Mouse (Mus musculus) E14TG2a.4 (cell line): ENCODE measurements at regions not wholly inside any gene's neighbourhood (a gene's known extent, or its start where the extent isn't known, plus 50 kb on each side); places are given as distances from the start of the nearest gene placed in this dataset.

Experiments used
- H3K27me3 ChIP-seq: 2 replicates; pipeline ENCODE4 v1.6.1; 2014; ENCODE audit warnings: low read length, control low read depth; ENCODE audit not compliant: insufficient read depth
- H3K36me3 ChIP-seq: 2 replicates; pipeline ENCODE4 v1.6.1; 2014; ENCODE audit warnings: low read length, control low read depth; ENCODE audit not compliant: insufficient read depth
- H3K4me1 ChIP-seq: replicated peaks from 2 replicates; pipeline ENCODE4 v1.6.1; 2014; ENCODE audit warnings: low read depth, low read length, control low read depth
- H3K4me3 ChIP-seq: replicated peaks from 2 replicates; pipeline ENCODE4 v1.5.1; 2014; ENCODE audit warnings: mild to moderate bottlenecking, low read length
- H3K9me3 ChIP-seq: 2 replicates; pipeline ENCODE4 v1.6.1; 2014; ENCODE audit warnings: low read length, control low read depth
- CTCF ChIP-seq: conservative IDR thresholded peaks from 2 replicates; pipeline ENCODE4 v1.5.1; 2014; ENCODE audit warnings: low read length
- NANOG ChIP-seq: IDR thresholded peaks from 2 replicates; pipeline ENCODE4 v1.6.1; 2014; ENCODE audit warnings: borderline replicate concordance, low read length, mixed read lengths
- POU5F1 ChIP-seq: IDR thresholded peaks from 2 replicates; pipeline ENCODE4 v1.6.1; 2014; ENCODE audit warnings: low read length, borderline replicate concordance

GRCm38 (mm10) chr15:52783940-52784339 lies 1100.8 kb upstream of the Gm7489 start:
- Histone ChIP-seq H3K27me3 (no peaks in the 10 kb centered on the region), H3K9me3 (no peaks in the 10 kb centered on the region), H3K4me3 (no peak overlapping the region), H3K36me3 (no peaks in the 10 kb centered on the region), H3K4me1 (no peaks in the 10 kb centered on the region)
- TF ChIP-seq NANOG (no peak), POU5F1 (no peak), CTCF (no peak)

- Histone ChIP-seq H3K4me1 (no peaks in the 10 kb centered on the region), H3K27me3 (no peaks in the 10 kb centered on the region), H3K4me3 (no peak overlapping the region), H3K36me3 (no peaks in the 10 kb centered on the region), H3K9me3 (no peaks in the 10 kb centered on the region)
- TF ChIP-seq NANOG (no peak), CTCF (no peak), POU5F1 (no peak)
These were observed 1099.5 kb upstream of the Gm7489 start for GRCm38 (mm10) chr15:52785196-52785595.

- H3K27me3 ChIP-seq, result no peaks in the 10 kb centered on the region
- no peaks in the 10 kb centered on the region for H3K9me3 ChIP-seq
- no peaks in the 10 kb centered on the region for H3K36me3 ChIP-seq
- no peak overlapping the region for H3K4me3 ChIP-seq
- TF ChIP-seq CTCF (no peak), POU5F1 (no peak), NANOG (no peak)
- H3K4me1 ChIP-seq, result no peaks in the 10 kb centered on the region
These were observed 1098.7 kb upstream of the Gm7489 start for GRCm38 (mm10) chr15:52785976-52786375.

GRCm38 (mm10) chr15:52805479-52806199 lies 1079.1 kb upstream of the Gm7489 start:
- Histone ChIP-seq H3K4me3 (no peak overlapping the region), H3K36me3 (no peaks in the 10 kb centered on the region), H3K4me1 (no peaks in the 10 kb centered on the region), H3K27me3 (no peaks in the 10 kb centered on the region), H3K9me3 (no peaks in the 10 kb centered on the region)
- TF ChIP-seq POU5F1, result no peak
- TF ChIP-seq NANOG, result no peak
- no peak for TF ChIP-seq CTCF

GRCm38 (mm10) chr15:52808622-52809021 lies 1076.1 kb upstream of the Gm7489 start:
- no peaks in the 10 kb centered on the region for H3K36me3 ChIP-seq

GRCm38 (mm10) chr15:52820796-52821195 lies 1063.9 kb upstream of the Gm7489 start:
- H3K4me1 ChIP-seq, result no peaks in the 10 kb centered on the region
- no peaks in the 10 kb centered on the region for H3K36me3 ChIP-seq
- no peaks in the 10 kb centered on the region for H3K27me3 ChIP-seq
- no peak overlapping the region for H3K4me3 ChIP-seq
- H3K9me3 ChIP-seq, result no peaks in the 10 kb centered on the region
- no peak for TF ChIP-seq POU5F1
- TF ChIP-seq NANOG, result no peak
- no peak for TF ChIP-seq CTCF

More at GRCm38 (mm10) chr15:52808622-52809021, 1076.1 kb upstream of the Gm7489 start:
- Histone ChIP-seq H3K4me1 (no peaks in the 10 kb centered on the region), H3K4me3 (no peak overlapping the region), H3K9me3 (no peaks in the 10 kb centered on the region), H3K27me3 (no peaks in the 10 kb centered on the region)
- TF ChIP-seq CTCF (no peak), NANOG (no peak), POU5F1 (no peak)

- Histone ChIP-seq H3K27me3 (no peaks in the 10 kb centered on the region), H3K4me3 (no peak overlapping the region), H3K9me3 (peaks cover 4% of the 10 kb centered on the region), H3K36me3 (no peaks in the 10 kb centered on the region), H3K4me1 (no peaks in the 10 kb centered on the region)
- no peak for TF ChIP-seq NANOG
- TF ChIP-seq POU5F1, result no peak
- no peak for TF ChIP-seq CTCF
These were observed 1047.8 kb upstream of the Gm7489 start for GRCm38 (mm10) chr15:52836896-52837295.

- TF ChIP-seq POU5F1, result no peak
- no peak for TF ChIP-seq CTCF
- no peak for TF ChIP-seq NANOG
- no peak overlapping the region for H3K4me3 ChIP-seq
- H3K9me3 ChIP-seq, result no peaks in the 10 kb centered on the region
- no peaks in the 10 kb centered on the region for H3K4me1 ChIP-seq
- no peaks in the 10 kb centered on the region for H3K36me3 ChIP-seq
- H3K27me3 ChIP-seq, result no peaks in the 10 kb centered on the region
These were observed 1036.6 kb upstream of the Gm7489 start for GRCm38 (mm10) chr15:52848132-52848531.

- no peak for TF ChIP-seq NANOG
- TF ChIP-seq POU5F1, result no peak
- TF ChIP-seq CTCF, result no peak
- no peaks in the 10 kb centered on the region for H3K27me3 ChIP-seq
- no peaks in the 10 kb centered on the region for H3K4me1 ChIP-seq
- H3K36me3 ChIP-seq, result no peaks in the 10 kb centered on the region
- no peaks in the 10 kb centered on the region for H3K9me3 ChIP-seq
- no peak overlapping the region for H3K4me3 ChIP-seq
These were observed 1026.0 kb upstream of the Gm7489 start for GRCm38 (mm10) chr15:52858682-52859081.
